Mouse (Mus musculus): ENCODE measurements around the gene Gm20075. TPM values are rescaled to one million over a fixed set of nuclear protein-coding genes. Genes with fewer than 3 reads are reported as not detected.
"Not testable (repeated sequence)": the region's sequence is repeated elsewhere in the genome, so short reads cannot be mapped to it uniquely, and the experiment has no call there.

Gm20075 gene
- 26.8 and 35.0 TPM in 2 replicates for polyA plus RNA-seq (2016; fragmentation: Nextera tagmentation; extraction: Ambion mirVana)

DNA sequence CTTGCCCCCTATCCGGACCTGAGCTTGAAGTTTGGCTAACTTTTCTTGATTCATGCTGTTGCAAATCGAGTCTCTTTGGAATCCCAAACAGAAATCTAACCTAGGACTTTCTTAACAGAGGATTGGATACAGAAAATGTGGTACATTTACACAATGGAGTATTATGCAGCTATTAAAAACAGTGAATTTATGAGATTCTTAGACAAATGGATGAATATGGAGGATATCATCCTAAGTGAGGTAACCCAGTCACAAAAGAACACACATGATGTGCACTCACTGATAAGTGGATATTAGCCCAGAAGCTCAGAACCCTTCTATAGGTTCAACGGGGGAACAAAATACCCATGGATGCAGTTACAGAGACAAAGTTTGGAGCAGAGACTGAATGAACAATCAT lies at the start of gene Gm20075:
Gene Gm20075, minus strand, starts transcription at position 101 of the 400 bp plus-strand sequence.
- ATAC-seq (ENCODE audit: low FRiP score); H3K9me3 ChIP-seq; H3K36me3 ChIP-seq (replicated peaks); H3K4me3 ChIP-seq (replicated peaks); H3K27ac ChIP-seq; H3K4me1 ChIP-seq; H3K27me3 ChIP-seq; H3K9ac ChIP-seq; H3K4me2 ChIP-seq: not testable (repeated sequence)
- 90% methylated on average over 3 of the region's 3 CpGs for WGBS

DNA sequence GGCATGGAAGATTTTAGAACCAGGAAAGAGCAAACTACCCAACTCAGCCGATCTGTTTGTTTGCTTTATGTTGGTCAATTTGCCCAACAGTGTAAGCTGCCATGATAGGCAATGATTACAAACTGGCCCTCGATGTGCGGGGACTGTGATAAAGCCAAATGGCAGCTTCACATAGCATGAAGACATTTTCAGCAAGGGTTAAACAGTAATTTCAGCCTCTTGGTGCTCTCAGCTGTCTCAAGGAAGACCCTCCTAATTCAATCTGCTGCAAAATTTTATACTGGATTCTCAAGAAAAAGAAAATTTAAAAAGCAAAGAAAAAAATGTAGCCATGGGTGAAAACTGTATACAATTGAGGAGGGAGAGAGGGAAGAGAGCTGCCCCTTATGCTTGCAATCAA lies 47.9 kb upstream of the Gm20075 start:
- ATAC-seq (ENCODE audit: low FRiP score): no peak
- Histone ChIP-seq H3K36me3 (replicated peaks) (no peaks in the 10 kb centered on the region), H3K27ac (no peak overlapping the region), H3K4me3 (replicated peaks) (no peak overlapping the region), H3K9me3 (no peaks in the 10 kb centered on the region), H3K4me2 (no peak overlapping the region), H3K4me1 (peaks cover 32% of the 10 kb centered on the region), H3K27me3 (peaks cover 61% of the 10 kb centered on the region), H3K9ac (no peak overlapping the region)
- WGBS: 87% methylated on average over 3 of the region's 3 CpGs

DNA sequence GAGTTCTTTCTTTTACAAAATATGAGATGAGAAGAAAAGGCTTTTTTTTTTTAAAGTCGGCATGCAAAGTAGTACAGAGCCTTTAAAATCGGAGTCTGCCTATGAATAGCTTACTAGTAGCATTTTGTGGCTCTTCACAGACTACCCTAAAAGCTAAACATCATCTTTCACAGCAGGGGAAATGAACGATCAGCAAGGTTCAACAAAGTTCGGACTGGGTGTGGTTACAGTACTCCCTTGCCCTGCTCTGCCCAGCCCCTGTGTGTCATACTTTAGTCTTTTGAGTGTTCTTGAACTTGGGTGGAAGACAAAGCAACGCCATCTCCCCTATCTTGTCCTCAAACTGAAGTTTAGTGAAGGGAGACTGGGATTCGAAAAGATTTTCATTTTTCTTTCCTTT lies 45.5 kb upstream of the Gm20075 start:
- H3K9me3 ChIP-seq: no peaks in the 10 kb centered on the region
- WGBS: 79% methylated on average over 6 of the region's 6 CpGs
- H3K4me3 ChIP-seq (replicated peaks): no peak overlapping the region
- no peak overlapping the region for H3K9ac ChIP-seq
- H3K36me3 ChIP-seq (replicated peaks): no peaks in the 10 kb centered on the region
- H3K27ac ChIP-seq: no peak overlapping the region
- no peak for ATAC-seq (ENCODE audit: low FRiP score)
- peaks cover 18% of the 10 kb centered on the region for H3K4me1 ChIP-seq
- H3K4me2 ChIP-seq: no peak overlapping the region
- H3K27me3 ChIP-seq: peaks cover 36% of the 10 kb centered on the region

- 74% methylated on average over 5 of the region's 5 CpGs for WGBS
Observed at GRCm38 (mm10) chr13:96125011-96125410, 43.8 kb upstream of the Gm20075 start.

GRCm38 (mm10) chr13:96112711-96113110 lies 31.5 kb upstream of the Gm20075 start:
- H3K27me3 ChIP-seq: no peaks in the 10 kb centered on the region
- H3K9me3 ChIP-seq: no peaks in the 10 kb centered on the region
- 80% methylated on average over 2 of the region's 2 CpGs for WGBS
- no peak overlapping the region for H3K4me2 ChIP-seq
- H3K4me1 ChIP-seq: no peaks in the 10 kb centered on the region
- H3K4me3 ChIP-seq (replicated peaks): no peak overlapping the region
- no peak overlapping the region for H3K27ac ChIP-seq
- ATAC-seq (ENCODE audit: low FRiP score): no peak
- H3K9ac ChIP-seq: no peak overlapping the region
- no peaks in the 10 kb centered on the region for H3K36me3 ChIP-seq (replicated peaks)

More at GRCm38 (mm10) chr13:96125011-96125410, 43.8 kb upstream of the Gm20075 start:
- no peak overlapping the region for H3K9ac ChIP-seq
- H3K27me3 ChIP-seq: peaks cover 21% of the 10 kb centered on the region
- H3K36me3 ChIP-seq (replicated peaks): no peaks in the 10 kb centered on the region
- H3K9me3 ChIP-seq: no peaks in the 10 kb centered on the region
- no peak for ATAC-seq (ENCODE audit: low FRiP score)
- no peak overlapping the region for H3K4me3 ChIP-seq (replicated peaks)
- H3K4me1 ChIP-seq: 0 out of 2 replicates have a peak, but pooled peaks cover 6% of the 10 kb centered on the region
- no peak overlapping the region for H3K4me2 ChIP-seq
- H3K27ac ChIP-seq: no peak overlapping the region

GRCm38 (mm10) chr13:96110767-96111166 lies 29.6 kb upstream of the Gm20075 start:
- H3K9me3 ChIP-seq: no peaks in the 10 kb centered on the region
- H3K4me3 ChIP-seq (replicated peaks): no peak overlapping the region
- no peak for ATAC-seq (ENCODE audit: low FRiP score)
- no peak overlapping the region for H3K27ac ChIP-seq
- no peaks in the 10 kb centered on the region for H3K36me3 ChIP-seq (replicated peaks)
- WGBS: 40% methylated on average over 3 of the region's 3 CpGs
- H3K4me1 ChIP-seq: no peaks in the 10 kb centered on the region
- H3K9ac ChIP-seq: no peak overlapping the region
- no peaks in the 10 kb centered on the region for H3K27me3 ChIP-seq
- no peak overlapping the region for H3K4me2 ChIP-seq

DNA sequence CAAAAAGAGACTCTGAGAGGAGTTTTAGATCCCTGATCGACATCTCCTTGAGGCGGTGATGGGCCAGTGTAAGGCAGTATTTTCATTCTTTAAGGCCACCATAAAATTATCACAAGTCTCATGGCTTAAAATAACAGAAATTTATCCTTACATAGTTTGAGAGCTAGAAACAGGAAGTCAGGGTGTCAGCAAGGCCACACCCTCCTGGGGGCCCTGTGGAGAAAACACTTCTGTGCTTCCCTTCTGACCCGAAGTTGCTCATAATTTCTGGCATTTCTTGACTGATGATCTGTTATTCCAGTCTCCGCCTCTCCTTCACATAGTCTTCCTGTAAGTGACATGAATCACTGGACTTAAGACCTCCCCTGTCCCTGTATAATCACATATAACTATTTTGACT lies 25.2 kb upstream of the Gm20075 start:
- H3K27me3 ChIP-seq: no peaks in the 10 kb centered on the region
- no peaks in the 10 kb centered on the region for H3K9me3 ChIP-seq
- no peaks in the 10 kb centered on the region for H3K36me3 ChIP-seq (replicated peaks)
- no peak overlapping the region for H3K4me3 ChIP-seq (replicated peaks)
- no peak for ATAC-seq (ENCODE audit: low FRiP score)
- H3K27ac ChIP-seq: no peak overlapping the region
- WGBS: 90% methylated on average over 4 of the region's 4 CpGs
- H3K4me2 ChIP-seq: no peak overlapping the region
- H3K4me1 ChIP-seq: no peaks in the 10 kb centered on the region
- H3K9ac ChIP-seq: no peak overlapping the region

DNA sequence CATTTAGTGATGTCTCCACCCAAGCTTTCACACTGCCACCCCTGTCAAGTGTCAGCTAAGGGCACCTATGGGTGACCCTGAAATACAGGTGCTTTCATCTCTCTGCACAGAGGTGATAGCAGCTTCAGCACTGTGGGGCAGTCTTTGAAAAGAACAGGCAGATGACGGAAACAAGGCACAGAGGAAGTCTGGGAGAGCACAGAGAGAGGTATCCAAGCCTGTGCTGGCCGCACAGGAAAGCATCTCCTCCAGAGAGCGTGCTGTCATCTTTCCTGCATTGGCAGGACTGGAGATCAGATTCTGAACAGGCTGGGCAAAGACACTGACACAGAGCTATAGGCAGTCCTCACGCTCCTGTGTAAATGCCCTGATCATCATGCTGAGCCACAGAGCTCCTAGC lies 9.8 kb upstream of the Gm20075 start:
- H3K9me3 ChIP-seq: no peaks in the 10 kb centered on the region
- no peak overlapping the region for H3K9ac ChIP-seq
- no peak overlapping the region for H3K4me2 ChIP-seq
- H3K27ac ChIP-seq: no peak overlapping the region
- H3K27me3 ChIP-seq: no peaks in the 10 kb centered on the region
- no peak for ATAC-seq (ENCODE audit: low FRiP score)
- no peaks in the 10 kb centered on the region for H3K36me3 ChIP-seq (replicated peaks)
- WGBS: 79% methylated on average over 4 of the region's 4 CpGs
- no peaks in the 10 kb centered on the region for H3K4me1 ChIP-seq
- H3K4me3 ChIP-seq (replicated peaks): no peak overlapping the region

GRCm38 (mm10) chr13:96085581-96086302 lies 4.6 kb upstream of the Gm20075 start:
- ATAC-seq (ENCODE audit: low FRiP score): no peak
- Histone ChIP-seq H3K27ac (no peak overlapping the region), H3K36me3 (replicated peaks) (no peaks in the 10 kb centered on the region), H3K27me3 (no peaks in the 10 kb centered on the region), H3K4me2 (no peak overlapping the region), H3K9me3 (no peaks in the 10 kb centered on the region), H3K4me1 (no peaks in the 10 kb centered on the region), H3K4me3 (replicated peaks) (no peak overlapping the region), H3K9ac (no peak overlapping the region)
- 92% methylated on average over 7 of the region's 7 CpGs for WGBS

- ATAC-seq (ENCODE audit: low FRiP score); H3K9me3 ChIP-seq: not testable (repeated sequence)
- WGBS: 97% methylated on average over 1 of the region's 1 CpGs
Observed at GRCm38 (mm10) chr13:96081754-96082153, 578 bp upstream of the Gm20075 start, which contains the start of gene Gm17190. Gm17190 (plus strand) TSS chr13:96082054.

GRCm38 (mm10) chr13:96073555-96073954 lies 7.6 kb downstream of the Gm20075 start:
- no peaks in the 10 kb centered on the region for H3K36me3 ChIP-seq (replicated peaks)
- no peaks in the 10 kb centered on the region for H3K27me3 ChIP-seq
- 63% methylated on average over 8 of the region's 8 CpGs for WGBS
- H3K4me2 ChIP-seq: no peak overlapping the region
- no peak for ATAC-seq (ENCODE audit: low FRiP score)
- H3K9me3 ChIP-seq: no peaks in the 10 kb centered on the region
- peaks cover 4% of the 10 kb centered on the region for H3K4me1 ChIP-seq
- no peak overlapping the region for H3K9ac ChIP-seq
- no peak overlapping the region for H3K4me3 ChIP-seq (replicated peaks)
- H3K27ac ChIP-seq: no peak overlapping the region

More at GRCm38 (mm10) chr13:96081754-96082153, 578 bp upstream of the Gm20075 start, which contains the start of gene Gm17190:
- not testable (repeated sequence) for H3K4me3 ChIP-seq (replicated peaks); H3K27me3 ChIP-seq; H3K4me2 ChIP-seq; H3K36me3 ChIP-seq (replicated peaks); H3K9ac ChIP-seq; H3K4me1 ChIP-seq; H3K27ac ChIP-seq

DNA sequence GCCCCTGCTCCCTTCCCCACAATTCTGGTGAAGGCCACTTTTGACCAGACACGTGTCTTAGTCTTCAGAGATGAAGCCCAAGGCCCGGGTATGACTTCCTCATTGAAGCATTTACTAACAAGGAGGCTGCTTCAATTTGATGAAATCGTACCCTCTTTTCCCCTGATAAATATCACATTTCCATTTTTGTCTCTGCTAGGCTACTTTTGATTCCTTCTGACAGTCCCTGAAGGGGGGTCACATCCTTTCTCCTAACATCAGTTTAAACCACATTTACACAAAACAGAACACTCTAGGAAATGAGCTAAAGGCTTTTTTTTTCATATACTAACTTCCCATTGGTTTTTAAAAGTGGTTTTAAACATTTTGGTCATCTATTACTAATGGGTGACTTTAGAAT lies 28.4 kb downstream of the Gm20075 start:
- Histone ChIP-seq H3K27ac (no peak overlapping the region), H3K9ac (no peak overlapping the region), H3K4me1 (no peaks in the 10 kb centered on the region), H3K4me3 (replicated peaks) (no peak overlapping the region), H3K27me3 (no peaks in the 10 kb centered on the region), H3K9me3 (no peaks in the 10 kb centered on the region), H3K36me3 (replicated peaks) (no peaks in the 10 kb centered on the region), H3K4me2 (no peak overlapping the region)
- WGBS: 91% methylated on average over 3 of the region's 3 CpGs
- ATAC-seq (ENCODE audit: low FRiP score): no peak

DNA sequence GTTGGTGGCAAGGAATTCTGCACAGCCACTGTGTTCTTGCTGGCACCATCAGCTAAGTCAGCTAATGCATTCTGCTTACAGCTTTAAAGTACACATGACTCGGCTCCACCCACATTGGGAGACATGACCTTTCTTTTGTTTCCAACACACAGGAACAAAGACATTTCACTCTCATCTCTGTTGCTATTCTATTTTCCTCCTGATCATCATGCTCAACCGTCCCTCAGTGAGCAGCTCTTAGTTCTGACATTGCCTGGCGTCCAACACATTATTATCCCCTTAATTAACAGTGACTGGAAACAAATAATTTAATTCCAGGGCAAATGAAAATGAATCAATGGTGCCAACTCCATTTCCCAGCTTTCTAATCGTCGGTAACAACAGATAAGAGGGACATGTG lies 35.8 kb downstream of the Gm20075 start:
- H3K27me3 ChIP-seq: no peaks in the 10 kb centered on the region
- no peak overlapping the region for H3K27ac ChIP-seq
- no peak overlapping the region for H3K4me2 ChIP-seq
- no peak overlapping the region for H3K9ac ChIP-seq
- no peak for ATAC-seq (ENCODE audit: low FRiP score)
- peaks cover 5% of the 10 kb centered on the region; the same call in 1 of the 2 replicates for H3K4me1 ChIP-seq
- no peak overlapping the region for H3K4me3 ChIP-seq (replicated peaks)
- H3K9me3 ChIP-seq: no peaks in the 10 kb centered on the region
- H3K36me3 ChIP-seq (replicated peaks): no peaks in the 10 kb centered on the region
- 43% methylated on average over 5 of the region's 5 CpGs for WGBS
